Mouse (Mus musculus): ENCODE measurements around the gene 1700042G07Rik. TPM values are rescaled to one million over a fixed set of nuclear protein-coding genes. Genes with fewer than 3 reads are reported as not detected.

Gene 1700042G07Rik
- total and polyA plus RNA-seq, 2 experiments from 2014 or later, result not detected

DNA sequence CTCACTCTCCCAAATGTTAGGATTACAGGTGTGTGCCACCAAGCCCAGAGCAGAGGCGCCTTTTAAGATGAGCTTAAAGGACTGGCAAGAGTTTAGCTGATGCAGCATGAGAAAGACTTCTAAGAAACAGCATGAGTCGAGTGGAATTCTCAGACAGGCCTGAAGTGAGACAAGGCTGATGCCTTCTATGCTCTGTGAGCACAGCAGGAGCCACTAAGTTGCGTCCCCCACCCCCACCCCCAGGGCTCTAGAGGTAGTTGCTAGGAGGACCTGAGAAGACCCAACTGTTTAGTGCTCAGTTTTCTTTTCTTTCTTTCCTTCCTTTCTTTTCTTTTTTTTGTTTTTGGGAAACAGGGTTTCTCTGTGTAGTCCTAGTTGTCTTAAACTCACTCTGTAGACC lies 8.9 kb downstream of the 1700042G07Rik start:
- no peak for TF ChIP-seq CTCF (IDR thresholded peaks at IDR 0.05; ENCODE audit: low read depth)
- Histone ChIP-seq H3K4me3 (ENCODE audit: low read depth, low read length) (no peak overlapping the region), H3K36me3 (ENCODE audit: insufficient read depth) (no peaks in the 10 kb centered on the region), H3K9me3 (ENCODE audit: low read length) (no peaks in the 10 kb centered on the region), H3K27ac (ENCODE audit: low read depth, low read length) (no peak overlapping the region), H3K9ac (no peak overlapping the region), H3K4me2 (ENCODE audit: low read depth) (no peak overlapping the region), H3K4me1 (ENCODE audit: insufficient read depth) (0 out of 2 replicates have a peak, but pooled peaks cover 2% of the 10 kb centered on the region), H3K27me3 (ENCODE audit: insufficient read depth, low read length) (no peaks in the 10 kb centered on the region)
- ATAC-seq (no peak), DNase-seq (no peak)
- WGBS, result 32% methylated on average over 3 of the region's 3 CpGs

DNA sequence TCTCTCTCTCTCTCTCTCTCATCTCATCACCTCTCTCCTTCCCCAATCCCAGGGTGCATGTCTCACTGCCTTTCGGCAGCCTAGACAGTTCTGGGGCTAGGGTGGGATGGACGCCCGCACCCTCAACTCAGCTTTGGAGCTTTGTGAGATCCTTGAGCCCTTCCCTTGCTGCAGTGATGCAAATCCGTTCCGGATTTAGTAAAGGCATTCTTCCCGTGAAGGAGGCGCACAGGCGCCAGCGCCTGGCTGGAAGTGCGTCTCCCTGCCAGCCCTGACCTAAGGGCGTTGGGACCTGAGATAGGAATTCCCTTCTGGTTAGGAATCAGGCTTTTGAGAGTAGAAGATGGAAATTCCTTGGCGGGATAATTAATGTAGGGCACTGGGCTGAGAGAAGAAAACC lies 9.6 kb downstream of the 1700042G07Rik start:
- TF ChIP-seq CTCF (IDR thresholded peaks at IDR 0.05; ENCODE audit: low read depth), result no peak
- Histone ChIP-seq H3K27me3 (ENCODE audit: insufficient read depth, low read length) (no peaks in the 10 kb centered on the region), H3K4me1 (ENCODE audit: insufficient read depth) (no peaks in the 10 kb centered on the region), H3K36me3 (ENCODE audit: insufficient read depth) (no peaks in the 10 kb centered on the region), H3K27ac (ENCODE audit: low read depth, low read length) (no peak overlapping the region), H3K9ac (0 out of 2 replicates have a peak overlapping the region, but pooled peaks have one; percentile 2), H3K9me3 (ENCODE audit: low read length) (no peaks in the 10 kb centered on the region), H3K4me2 (ENCODE audit: low read depth) (peak overlapping the region; percentile 33), H3K4me3 (ENCODE audit: low read depth, low read length) (no peak overlapping the region)
- DNase-seq (no peak), ATAC-seq (no peak)
- WGBS, result 4% methylated on average over 12 of the region's 12 CpGs

DNA sequence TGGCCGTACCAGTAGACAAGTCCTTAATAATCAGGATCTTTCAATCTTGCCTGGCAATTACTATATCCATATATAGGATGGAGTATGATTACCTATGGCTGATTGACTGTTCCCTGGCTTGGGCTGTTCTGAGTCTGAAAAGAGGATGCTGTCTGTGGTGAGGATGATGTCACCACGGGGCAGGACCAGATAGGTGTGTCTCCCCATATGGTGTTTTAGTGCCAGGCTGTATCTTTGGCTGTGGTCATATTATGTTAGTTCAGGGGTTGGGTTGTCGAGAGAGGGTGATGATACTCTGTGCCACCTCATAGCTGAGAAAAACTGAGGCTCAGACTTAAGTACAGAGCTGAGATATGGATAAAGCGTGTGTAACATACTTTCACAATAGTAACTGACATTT lies 11.9 kb downstream of the 1700042G07Rik start:
- Histone ChIP-seq H3K27me3 (ENCODE audit: insufficient read depth, low read length) (no peaks in the 10 kb centered on the region), H3K4me2 (ENCODE audit: low read depth) (no peak overlapping the region), H3K4me1 (ENCODE audit: insufficient read depth) (no peaks in the 10 kb centered on the region), H3K4me3 (ENCODE audit: low read depth, low read length) (no peak overlapping the region), H3K9ac (no peak overlapping the region), H3K9me3 (ENCODE audit: low read length) (no peaks in the 10 kb centered on the region), H3K27ac (ENCODE audit: low read depth, low read length) (no peak overlapping the region), H3K36me3 (ENCODE audit: insufficient read depth) (no peaks in the 10 kb centered on the region)
- DNase-seq, result no peak
- TF ChIP-seq CTCF (IDR thresholded peaks at IDR 0.05; ENCODE audit: low read depth), result no peak
- WGBS, result 87% methylated on average over 4 of the region's 4 CpGs
- ATAC-seq, result no peak

DNA sequence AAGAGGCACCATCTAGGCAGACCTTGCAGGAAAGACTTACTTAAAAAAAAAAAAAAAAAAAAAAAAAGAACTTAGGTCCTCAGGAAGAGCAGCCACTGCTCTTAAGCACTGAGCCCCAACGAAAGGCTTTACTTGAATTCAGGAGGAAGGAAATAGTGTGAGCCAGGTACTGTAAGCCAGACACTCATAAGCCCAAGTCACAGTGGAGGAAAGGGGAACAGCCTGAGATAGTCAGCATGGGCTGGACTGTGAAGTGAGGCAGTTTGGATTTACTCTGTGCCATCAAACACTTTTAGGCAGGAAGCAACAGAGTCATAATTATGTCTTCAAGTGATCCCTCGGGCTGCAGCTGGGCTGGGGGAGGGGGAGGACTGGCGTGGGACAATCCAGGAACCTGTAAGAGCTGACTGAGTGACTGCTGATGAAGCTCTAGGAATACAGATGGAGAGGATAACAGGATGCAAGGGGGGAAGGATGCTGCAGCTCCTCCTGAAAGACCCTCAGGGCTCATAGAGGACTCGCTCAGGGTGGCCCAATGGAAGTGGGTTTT lies 19.2 kb downstream of the 1700042G07Rik start:
- 59% methylated on average over 4 of the region's 4 CpGs for WGBS
- Histone ChIP-seq H3K9me3 (ENCODE audit: low read length) (no peaks in the 10 kb centered on the region), H3K27me3 (ENCODE audit: insufficient read depth, low read length) (no peaks in the 10 kb centered on the region), H3K4me2 (ENCODE audit: low read depth) (no peak overlapping the region), H3K4me1 (ENCODE audit: insufficient read depth) (no peaks in the 10 kb centered on the region), H3K27ac (ENCODE audit: low read depth, low read length) (no peak overlapping the region), H3K36me3 (ENCODE audit: insufficient read depth) (no peaks in the 10 kb centered on the region), H3K4me3 (ENCODE audit: low read depth, low read length) (no peak overlapping the region), H3K9ac (no peak overlapping the region)
- peak; percentile 22 for DNase-seq
- no peak for TF ChIP-seq CTCF (IDR thresholded peaks at IDR 0.05; ENCODE audit: low read depth)
- ATAC-seq, result peak; percentile 14; the same call in 1 of the 2 replicates

DNA sequence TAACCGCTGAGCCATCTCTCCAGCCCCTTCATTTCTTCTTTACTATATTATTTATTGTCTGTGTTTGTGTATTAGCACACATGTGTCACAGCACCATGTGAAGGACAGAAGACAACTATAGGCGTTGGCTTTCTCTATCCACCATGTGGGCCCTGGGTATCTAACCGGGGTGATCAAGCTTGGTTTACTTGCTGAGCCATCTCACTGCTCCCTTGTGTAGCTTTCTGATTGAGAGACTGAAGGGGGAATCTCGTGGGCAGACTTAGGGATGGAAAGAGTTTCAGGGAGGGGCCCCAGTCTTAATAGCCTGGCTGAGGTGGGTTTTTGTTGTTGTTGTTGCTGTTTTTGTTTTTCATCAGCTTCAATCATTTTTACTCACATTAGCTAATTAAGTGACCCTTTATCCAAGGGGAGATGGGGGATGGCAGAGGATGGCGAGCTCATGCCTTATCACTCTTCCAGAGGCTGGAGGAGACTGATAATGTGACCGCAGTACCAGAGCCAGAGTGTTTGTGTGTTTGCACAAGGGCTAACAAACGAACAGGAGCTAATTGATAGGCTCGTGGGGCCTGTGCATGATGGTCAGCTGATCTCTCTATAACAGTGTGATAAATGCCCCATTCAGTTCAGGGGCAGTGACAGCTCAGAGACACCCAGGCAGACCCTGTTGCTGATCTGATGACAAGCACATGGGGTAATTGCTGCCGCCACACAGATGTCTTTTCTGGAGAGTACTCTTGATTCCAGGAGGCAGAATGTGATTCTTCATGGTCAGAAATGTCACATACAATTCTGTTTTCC lies 20.6 kb downstream of the 1700042G07Rik start:
- 59% methylated on average over 9 of the region's 9 CpGs for WGBS
- Histone ChIP-seq H3K9me3 (ENCODE audit: low read length) (no peaks in the 10 kb centered on the region), H3K4me3 (ENCODE audit: low read depth, low read length) (no peak overlapping the region), H3K9ac (no peak overlapping the region), H3K4me1 (ENCODE audit: insufficient read depth) (no peaks in the 10 kb centered on the region), H3K4me2 (ENCODE audit: low read depth) (no peak overlapping the region), H3K36me3 (ENCODE audit: insufficient read depth) (no peaks in the 10 kb centered on the region), H3K27ac (ENCODE audit: low read depth, low read length) (no peak overlapping the region), H3K27me3 (ENCODE audit: insufficient read depth, low read length) (no peaks in the 10 kb centered on the region)
- no peak for DNase-seq
- no peak for ATAC-seq
- no peak for TF ChIP-seq CTCF (IDR thresholded peaks at IDR 0.05; ENCODE audit: low read depth)

DNA sequence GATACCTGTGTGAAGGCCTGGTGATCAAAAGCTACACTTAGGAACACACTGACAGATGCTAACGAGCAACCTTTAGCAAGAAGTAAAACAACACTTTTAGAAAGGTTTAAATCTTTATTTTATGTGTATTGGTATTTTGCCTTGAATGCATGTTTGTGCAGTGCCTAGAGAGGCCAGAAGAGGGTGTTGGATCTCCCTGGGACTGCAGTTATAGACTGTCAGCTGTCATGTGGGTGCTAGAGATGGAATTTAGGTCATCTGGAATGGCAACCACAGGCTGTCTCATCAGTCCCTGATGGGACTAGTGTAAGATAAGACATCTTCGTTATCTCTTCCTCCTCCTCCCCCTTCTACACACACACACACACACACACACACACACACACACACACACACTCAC lies 25.2 kb downstream of the 1700042G07Rik start:
- H3K4me3 ChIP-seq (ENCODE audit: low read depth, low read length), result no peak overlapping the region
- WGBS, result 76% methylated on average over 2 of the region's 2 CpGs
- ATAC-seq, result no peak
- TF ChIP-seq CTCF (IDR thresholded peaks at IDR 0.05; ENCODE audit: low read depth), result peak; percentile 30
- no peaks in the 10 kb centered on the region for H3K9me3 ChIP-seq (ENCODE audit: low read length)
- no peak overlapping the region for H3K27ac ChIP-seq (ENCODE audit: low read depth, low read length)
- no peaks in the 10 kb centered on the region for H3K27me3 ChIP-seq (ENCODE audit: insufficient read depth, low read length)
- H3K36me3 ChIP-seq (ENCODE audit: insufficient read depth), result no peaks in the 10 kb centered on the region
- no peak overlapping the region for H3K9ac ChIP-seq
- H3K4me1 ChIP-seq (ENCODE audit: insufficient read depth), result no peaks in the 10 kb centered on the region
- no peak for DNase-seq
- no peak overlapping the region for H3K4me2 ChIP-seq (ENCODE audit: low read depth)

DNA sequence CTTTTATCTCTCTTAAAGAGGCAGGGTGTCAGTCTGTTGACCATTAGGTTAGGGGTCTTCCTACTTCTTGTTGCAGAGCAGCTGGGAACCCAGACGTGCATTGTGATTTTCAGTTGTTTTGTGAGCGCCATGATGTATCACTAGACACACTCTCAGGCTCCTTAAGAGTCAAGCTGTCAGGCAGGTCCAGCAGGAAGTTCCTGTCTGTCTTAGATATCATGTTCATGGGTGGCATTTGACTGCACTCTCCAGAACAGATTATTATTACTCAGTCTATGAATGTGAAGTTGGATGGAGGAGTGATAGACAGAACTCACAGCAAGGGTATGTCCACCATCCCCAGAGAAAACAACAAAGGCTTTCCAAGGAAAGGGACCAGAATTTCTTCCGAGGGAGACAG lies 31.2 kb downstream of the 1700042G07Rik start:
- Histone ChIP-seq H3K27me3 (ENCODE audit: insufficient read depth, low read length) (no peaks in the 10 kb centered on the region), H3K4me2 (ENCODE audit: low read depth) (no peak overlapping the region), H3K4me3 (ENCODE audit: low read depth, low read length) (no peak overlapping the region), H3K36me3 (ENCODE audit: insufficient read depth) (no peaks in the 10 kb centered on the region), H3K9ac (no peak overlapping the region), H3K9me3 (ENCODE audit: low read length) (no peaks in the 10 kb centered on the region), H3K4me1 (ENCODE audit: insufficient read depth) (no peaks in the 10 kb centered on the region), H3K27ac (ENCODE audit: low read depth, low read length) (no peak overlapping the region)
- ATAC-seq (no peak), DNase-seq (no peak)
- no peak for TF ChIP-seq CTCF (IDR thresholded peaks at IDR 0.05; ENCODE audit: low read depth)
- WGBS, result 75% methylated on average over 3 of the region's 3 CpGs

All from forebrain, postnatal 0 days (tissue).